Comparison of ENCODE assay signal across 15 mouse cellular contexts in the genomic region with DNA sequence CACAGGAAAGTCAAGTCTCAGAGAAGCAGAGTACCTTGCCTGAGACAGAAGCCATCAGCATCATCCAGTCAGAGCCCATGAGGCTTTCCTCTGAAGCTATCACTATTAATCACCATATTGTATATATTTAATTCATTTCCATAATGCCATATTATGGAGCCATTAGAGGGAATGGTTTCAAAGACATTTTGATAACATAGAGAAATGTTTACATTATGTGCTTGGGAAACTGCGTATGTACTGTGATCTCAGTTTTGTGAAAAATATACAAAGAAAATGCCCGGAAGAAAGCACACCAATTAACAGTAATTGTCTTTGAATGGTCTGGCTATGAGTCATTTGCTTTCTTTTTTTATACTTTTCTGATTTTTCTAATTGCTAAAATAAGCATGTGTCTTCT.
"Had no signal": no experiment of that assay in that cellular context is flagged by ENCODE, and none has a peak within 500 bp of the region (broad histone marks: within the 10 kb centered on the region; RNA-seq: fewer than 3 reads in every experiment).

No protein-coding gene starts in this region.

- H3K4me3 ChIP-seq: neural tube, embryonic 15.5 days; stomach, embryonic 15.5 days had no signal

- H3K36me3 ChIP-seq: neural tube, embryonic 15.5 days; stomach, embryonic 15.5 days had no signal

- H3K4me2 ChIP-seq: neural tube, embryonic 15.5 days; stomach, embryonic 15.5 days had no signal

- H3K4me1 ChIP-seq: neural tube, embryonic 15.5 days; stomach, embryonic 15.5 days had no signal

- H3K9me3 ChIP-seq: neural tube, embryonic 15.5 days; stomach, embryonic 15.5 days had no signal

- H3K27me3 ChIP-seq: neural tube, embryonic 15.5 days; stomach, embryonic 15.5 days had no signal

- H3K27ac ChIP-seq: neural tube, embryonic 15.5 days; stomach, embryonic 15.5 days; stomach, postnatal 0 days had no signal

- H3K9ac ChIP-seq: neural tube, embryonic 15.5 days; stomach, embryonic 15.5 days had no signal

- DNase-seq: retina, postnatal 1 day; right cerebral cortex, adult 18-20 months; right cerebral cortex, postnatal 14 days; right cerebral cortex, postnatal 25 days; right cerebral cortex, postnatal 4 days; spleen, adult 18-20 months; thymus, adult 18-20 months; thymus, adult 2 months; thymus, postnatal 14 days; thymus, postnatal 25 days; thymus, postnatal 36 days; thymus, postnatal 4 days had no signal
